ENCODE assay signal across 15 mouse cellular contexts in genomic region chr3:117628799-117629198, GRCm38 (mm10). TPM values are rescaled to one million over a fixed set of nuclear protein-coding genes. Genes with fewer than 3 reads are reported as not detected.
DNase-seq lines count a peak whose midpoint lies in the region; ATAC-seq lines count a peak whose summit lies in the region.
"Had no signal": no experiment of that assay in that cellular context is flagged by ENCODE, and none has a peak within 500 bp of the region (broad histone marks: within the 10 kb centered on the region; RNA-seq: fewer than 3 reads in every experiment).

No protein-coding gene starts in this region.

- H3K4me2 ChIP-seq in embryonic facial prominence, embryonic 14.5 days (ENCODE audit: low read depth, low read length), result no peak overlapping the region
- H3K4me2 ChIP-seq in heart, embryonic 12.5 days, result no peak overlapping the region
- no peak overlapping the region for H3K4me2 ChIP-seq in kidney, embryonic 14.5 days (replicated peaks; ENCODE audit: low read depth, low read length)
- H3K4me2 ChIP-seq: limb, embryonic 12.5 days had no signal

- intact Hi-C loops in left cerebral cortex, postnatal 4 days (cut with DNase I), result no loop called here

- WGBS in embryonic facial prominence, embryonic 14.5 days, result 69% methylated on average over 3 of the region's 3 CpGs
- 51% methylated on average over 3 of the region's 3 CpGs for WGBS in embryonic facial prominence, embryonic 10.5 days
- WGBS in heart, embryonic 12.5 days, result 80% methylated on average over 3 of the region's 3 CpGs
- WGBS in kidney, embryonic 14.5 days, result 78% methylated on average over 3 of the region's 3 CpGs

- ATAC-seq in embryonic facial prominence, embryonic 14.5 days (ENCODE audit: low read depth), result peak; percentile 15; the same call in 1 of the 2 replicates
- no peak for ATAC-seq in heart, embryonic 12.5 days (ENCODE audit: insufficient number of reproducible peaks, low FRiP score)
- ATAC-seq in kidney, embryonic 14.5 days (ENCODE audit: low FRiP score, low TSS enrichment), result no peak
- ATAC-seq: liver, postnatal 0 days had no signal

- H3K4me1 ChIP-seq in embryonic facial prominence, embryonic 14.5 days (ENCODE audit: control insufficient read depth, insufficient read depth, low read length), result no peaks in the 10 kb centered on the region
- H3K4me1 ChIP-seq in embryonic facial prominence, embryonic 10.5 days, result no peaks in the 10 kb centered on the region
- H3K4me1 ChIP-seq in heart, embryonic 12.5 days (replicated peaks), result peaks cover 6% of the 10 kb centered on the region; the same call in 1 of the 2 replicates
- H3K4me1 ChIP-seq in kidney, embryonic 14.5 days (ENCODE audit: control insufficient read depth, insufficient read depth, low read length), result no peaks in the 10 kb centered on the region
- H3K4me1 ChIP-seq: limb, embryonic 12.5 days had no signal

- no peak overlapping the region for H3K27ac ChIP-seq in embryonic facial prominence, embryonic 14.5 days (replicated peaks; ENCODE audit: low read depth, low read length)
- H3K27ac ChIP-seq in embryonic facial prominence, embryonic 10.5 days (replicated peaks), result no peak overlapping the region
- H3K27ac ChIP-seq in heart, embryonic 12.5 days (ENCODE audit: poor library complexity, severe bottlenecking), result no peak overlapping the region
- H3K27ac ChIP-seq in kidney, embryonic 14.5 days (ENCODE audit: low read depth, low read length), result no peak overlapping the region
- H3K27ac ChIP-seq: limb, embryonic 12.5 days had no signal

- no peaks in the 10 kb centered on the region for H3K9me3 ChIP-seq in embryonic facial prominence, embryonic 14.5 days (ENCODE audit: control insufficient read depth, low read length)
- H3K9me3 ChIP-seq in embryonic facial prominence, embryonic 10.5 days, result no peaks in the 10 kb centered on the region
- no peaks in the 10 kb centered on the region for H3K9me3 ChIP-seq in heart, embryonic 12.5 days (replicated peaks)
- no peaks in the 10 kb centered on the region for H3K9me3 ChIP-seq in kidney, embryonic 14.5 days (ENCODE audit: control insufficient read depth, low read length)
- H3K9me3 ChIP-seq: limb, embryonic 12.5 days had no signal

- no peaks in the 10 kb centered on the region for H3K27me3 ChIP-seq in embryonic facial prominence, embryonic 14.5 days (replicated peaks; ENCODE audit: control insufficient read depth, insufficient read depth, low read length)
- no peaks in the 10 kb centered on the region for H3K27me3 ChIP-seq in embryonic facial prominence, embryonic 10.5 days (replicated peaks; ENCODE audit: low read depth, poor library complexity, severe bottlenecking)
- H3K27me3 ChIP-seq in heart, embryonic 12.5 days (replicated peaks), result no peaks in the 10 kb centered on the region
- H3K27me3 ChIP-seq in kidney, embryonic 14.5 days (ENCODE audit: control insufficient read depth, insufficient read depth, low read length), result no peaks in the 10 kb centered on the region
- H3K27me3 ChIP-seq: limb, embryonic 12.5 days had no signal

- H3K4me3 ChIP-seq in embryonic facial prominence, embryonic 14.5 days (ENCODE audit: low read depth, low read length), result no peak overlapping the region
- H3K4me3 ChIP-seq in embryonic facial prominence, embryonic 10.5 days, result no peak overlapping the region
- H3K4me3 ChIP-seq in heart, embryonic 12.5 days, result no peak overlapping the region
- H3K4me3 ChIP-seq in kidney, embryonic 14.5 days (ENCODE audit: low read length), result no peak overlapping the region
- H3K4me3 ChIP-seq: limb, embryonic 12.5 days had no signal

- H3K36me3 ChIP-seq in embryonic facial prominence, embryonic 14.5 days (ENCODE audit: control insufficient read depth, insufficient read depth, low read length), result no peaks in the 10 kb centered on the region
- no peaks in the 10 kb centered on the region for H3K36me3 ChIP-seq in embryonic facial prominence, embryonic 10.5 days (replicated peaks)
- H3K36me3 ChIP-seq in heart, embryonic 12.5 days, result no peaks in the 10 kb centered on the region
- no peaks in the 10 kb centered on the region for H3K36me3 ChIP-seq in kidney, embryonic 14.5 days (ENCODE audit: control insufficient read depth, insufficient read depth, low read length)
- H3K36me3 ChIP-seq: limb, embryonic 12.5 days had no signal

- DNase-seq in embryonic facial prominence, embryonic 14.5 days (ENCODE audit: low spot score), result no peak
- DNase-seq in embryonic facial prominence, embryonic 10.5 days (ENCODE audit: low spot score), result no peak
- peak; percentile 58 for DNase-seq in left cerebral cortex, adult 11 months (ENCODE audit: low spot score)
- DNase-seq in left cerebral cortex, postnatal 4 days, result no peak
- DNase-seq in left cerebral cortex, adult 18-20 months (ENCODE audit: low spot score in 2 of 2), result peak; percentile 34 to 61
- peak; percentile 63 to 79 for DNase-seq in right cerebral cortex, postnatal 10 days (ENCODE audit: low spot score in 2 of 2)
- DNase-seq: adrenal gland, postnatal 14 days; heart, adult 11 months; heart, postnatal 10 days; kidney, postnatal 14 days; liver, postnatal 0 days; thymus, adult 2 months had no signal

- no peak overlapping the region for H3K9ac ChIP-seq in embryonic facial prominence, embryonic 14.5 days (ENCODE audit: low read depth, low read length)
- H3K9ac ChIP-seq in heart, embryonic 12.5 days, result no peak overlapping the region
- H3K9ac ChIP-seq in kidney, embryonic 14.5 days (ENCODE audit: low read depth, low read length), result no peak overlapping the region
- H3K9ac ChIP-seq: limb, embryonic 12.5 days; liver, postnatal 0 days had no signal

RNA-seq across cellular contexts. Expression of gene Plppr5, which starts 54.2 kb away (rescaled TPM):
- polyA plus RNA-seq in embryonic facial prominence, embryonic 14.5 days (2014; fragmentation: Nextera tagmentation; extraction: Ambion mirVana), result 0.76 and 0.85 TPM in 2 replicates
- 0.19 and 0.27 TPM in 2 replicates for polyA plus RNA-seq in embryonic facial prominence, embryonic 10.5 days (2016; fragmentation: Nextera tagmentation; extraction: Ambion mirVana)
- 10 to 100 TPM; 50.5 to 51.2 TPM for total RNA-seq in left cerebral cortex, postnatal 4 days (2021)
- total RNA-seq in left cerebral cortex, adult 18-20 months (2021), result 10 to 100 TPM; 28.7 to 32.5 TPM
- polyA plus RNA-seq in heart, embryonic 12.5 days (2016; fragmentation: Nextera tagmentation; extraction: Ambion mirVana), result 4.8 and 5.6 TPM in 2 replicates
- 0.11 and 0.18 TPM in 2 replicates for polyA plus RNA-seq in kidney, embryonic 14.5 days (2014; fragmentation: Nextera tagmentation; extraction: Ambion mirVana)
- polyA plus RNA-seq: liver, postnatal 0 days had no signal

Comparison
In these comparisons a context has a peak if more than half of its experiments do, and no peak if none do; other contexts are left out.
1. DNase-seq: peak in left cerebral cortex, adult 11 months (single experiment), left cerebral cortex, adult 18-20 months (2 of 2) and right cerebral cortex, postnatal 10 days (2 of 2); none in embryonic facial prominence, embryonic 14.5 days (single experiment), embryonic facial prominence, embryonic 10.5 days (single experiment) and left cerebral cortex, postnatal 4 days (single experiment).